Mouse (Mus musculus): ENCODE results near the gene Pdzk1ip1.
A peak's percentile ranks its signal among the peaks of the same experiment; 100 is the strongest.

The Pdzk1ip1 gene

DNA sequence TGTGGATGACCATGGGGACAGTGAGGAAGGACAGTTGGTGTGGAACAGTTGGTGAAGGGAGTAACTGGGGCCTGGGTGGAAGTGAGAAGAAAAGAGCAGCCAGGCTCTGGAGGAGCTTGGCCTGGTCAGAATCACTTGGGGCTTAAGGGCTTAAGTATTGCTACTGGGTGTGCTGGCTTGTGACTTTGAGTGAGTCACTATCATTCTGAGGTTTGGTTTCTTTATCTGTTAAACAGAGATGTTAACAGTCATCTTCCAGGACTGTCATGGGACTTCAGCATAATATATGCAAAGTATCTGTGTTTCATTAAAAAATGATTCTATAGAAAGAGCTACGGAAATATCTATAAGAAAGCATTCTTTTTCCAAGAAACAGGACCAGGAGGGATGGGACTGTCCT, 13.7 kb upstream of the Pdzk1ip1 start:
- DNase-seq (ENCODE audit: extremely low read depth, low read depth, low spot score), result no peak

DNA sequence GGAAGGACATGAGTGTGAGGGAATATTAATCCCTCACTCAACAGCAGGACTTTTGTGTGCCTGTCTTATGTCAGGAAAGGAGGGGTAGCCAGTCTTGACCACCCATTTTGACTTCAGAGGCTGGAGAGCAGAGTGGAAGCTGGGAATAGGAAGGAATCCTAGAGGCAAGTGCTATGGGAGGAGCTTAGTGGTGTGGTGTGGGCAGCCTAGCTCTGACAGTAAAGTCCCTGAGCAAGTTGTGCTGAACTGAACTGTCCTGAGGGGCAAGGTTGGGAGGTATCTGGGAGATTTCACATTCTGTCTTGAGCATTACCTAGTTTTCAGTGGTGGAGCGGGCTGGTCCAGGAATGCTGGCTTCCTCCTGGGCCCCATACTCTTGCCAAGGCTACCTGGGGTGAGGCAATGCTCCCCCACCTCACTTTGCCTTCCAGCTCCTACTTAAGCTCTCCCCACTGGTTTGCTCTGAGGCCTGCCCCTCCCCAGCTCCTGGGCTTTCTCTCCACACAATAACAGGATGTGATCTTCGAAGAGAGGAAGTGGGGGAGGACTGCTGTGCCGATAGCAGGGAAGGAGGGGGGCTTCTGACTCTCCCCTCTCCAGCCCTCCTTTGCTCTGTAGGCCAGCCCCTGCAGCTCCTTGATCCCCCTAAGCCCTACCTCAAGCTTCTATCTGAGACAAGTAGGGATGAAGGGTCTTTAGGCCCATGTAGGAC, 13.1 kb upstream of the Pdzk1ip1 start:
- no peak for DNase-seq (ENCODE audit: extremely low read depth, low read depth, low spot score)

DNA sequence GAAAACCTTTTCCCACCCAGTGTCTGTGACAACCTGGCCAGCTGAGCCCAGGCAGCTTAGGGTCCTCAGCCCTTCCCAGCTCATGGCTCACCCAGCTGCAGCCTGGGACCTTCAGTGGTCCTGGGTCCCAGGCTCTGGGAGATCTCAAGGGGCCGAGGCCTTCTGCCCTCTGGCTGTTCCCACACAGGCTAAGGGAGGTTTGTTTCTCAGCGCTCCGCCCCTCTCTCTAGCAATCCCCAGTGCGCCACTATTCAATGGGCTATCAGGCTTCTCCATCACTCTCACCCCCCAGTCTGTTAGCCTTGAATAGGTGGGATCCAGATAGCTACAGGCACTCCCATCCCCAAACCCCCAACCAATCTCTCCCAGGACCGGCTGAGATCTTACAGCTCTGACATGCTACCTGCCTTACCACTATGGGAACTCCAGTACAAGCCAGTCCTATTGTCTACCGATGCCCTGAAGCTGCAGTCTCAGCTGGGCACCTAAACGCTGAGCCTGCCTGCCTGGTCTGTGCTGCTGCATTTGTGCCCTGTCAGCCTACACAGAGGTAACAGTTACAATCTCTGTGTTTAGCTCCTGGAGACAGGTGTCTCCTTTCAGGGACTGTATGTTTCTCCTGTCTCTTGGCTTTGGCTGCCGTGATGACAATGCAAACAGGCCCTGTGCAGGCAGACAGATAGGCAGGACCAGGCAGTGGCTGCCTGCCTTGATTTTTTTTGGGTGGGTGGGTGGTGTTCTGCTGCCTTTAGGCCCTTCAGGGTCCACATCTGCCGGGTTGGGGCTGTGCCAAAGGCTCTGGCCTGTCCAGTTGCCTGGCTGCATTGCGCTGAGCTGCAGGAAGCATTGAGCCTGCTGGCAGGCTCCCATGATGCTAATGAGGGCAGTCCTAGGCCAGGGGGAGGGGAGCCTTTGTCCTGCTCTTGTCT, 9.4 kb upstream of the Pdzk1ip1 start:
- no peak for DNase-seq (ENCODE audit: extremely low read depth, low read depth, low spot score)

DNA sequence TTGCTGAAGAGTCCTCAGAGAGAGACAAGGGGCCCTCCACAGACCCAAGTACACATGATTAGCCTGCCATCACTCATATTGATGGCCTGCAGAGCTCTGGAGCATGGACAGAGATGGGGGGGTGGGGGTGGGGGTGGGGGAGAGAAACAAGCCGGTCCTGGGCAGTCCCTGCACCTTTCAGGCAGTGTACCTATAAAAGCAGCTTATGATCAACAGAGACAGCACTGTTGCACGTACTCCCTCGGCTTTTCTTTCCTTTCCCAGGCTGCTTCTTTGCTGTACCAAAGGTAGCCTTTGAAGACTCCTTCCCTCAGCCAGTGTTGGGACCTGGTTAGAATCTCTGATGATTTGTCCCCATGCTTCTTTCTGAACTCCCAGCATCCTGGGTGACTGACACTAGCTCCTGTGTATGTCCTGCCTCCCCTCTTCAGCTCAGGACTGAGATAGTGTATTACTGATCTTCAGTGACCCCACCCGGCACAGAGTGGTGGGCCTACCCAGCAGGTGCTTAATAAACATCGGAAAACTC, 8.6 kb upstream of the Pdzk1ip1 start:
- no peak for DNase-seq (ENCODE audit: extremely low read depth, low read depth, low spot score)

DNA sequence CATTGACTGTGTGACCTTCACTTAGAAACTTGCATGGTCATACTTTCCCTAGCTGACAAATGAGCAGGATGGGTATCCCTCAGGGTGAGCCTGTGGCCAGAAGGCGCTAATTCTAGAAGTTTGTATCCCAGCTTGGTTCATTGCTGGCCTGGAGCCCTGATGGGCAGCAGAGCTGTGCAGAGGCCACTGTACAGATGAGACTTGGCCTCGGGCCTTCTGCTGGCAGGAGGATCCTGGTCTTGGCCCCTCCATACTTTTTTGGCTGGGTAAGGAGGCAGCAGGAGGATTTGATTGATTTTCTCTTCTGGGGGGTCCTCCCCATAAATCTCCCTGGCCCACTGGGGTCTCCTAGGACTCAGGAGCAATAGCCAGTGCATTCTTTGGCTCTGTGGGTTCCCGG, 5.5 kb upstream of the Pdzk1ip1 start:
- DNase-seq (ENCODE audit: extremely low read depth, low read depth, low spot score), result no peak

DNA sequence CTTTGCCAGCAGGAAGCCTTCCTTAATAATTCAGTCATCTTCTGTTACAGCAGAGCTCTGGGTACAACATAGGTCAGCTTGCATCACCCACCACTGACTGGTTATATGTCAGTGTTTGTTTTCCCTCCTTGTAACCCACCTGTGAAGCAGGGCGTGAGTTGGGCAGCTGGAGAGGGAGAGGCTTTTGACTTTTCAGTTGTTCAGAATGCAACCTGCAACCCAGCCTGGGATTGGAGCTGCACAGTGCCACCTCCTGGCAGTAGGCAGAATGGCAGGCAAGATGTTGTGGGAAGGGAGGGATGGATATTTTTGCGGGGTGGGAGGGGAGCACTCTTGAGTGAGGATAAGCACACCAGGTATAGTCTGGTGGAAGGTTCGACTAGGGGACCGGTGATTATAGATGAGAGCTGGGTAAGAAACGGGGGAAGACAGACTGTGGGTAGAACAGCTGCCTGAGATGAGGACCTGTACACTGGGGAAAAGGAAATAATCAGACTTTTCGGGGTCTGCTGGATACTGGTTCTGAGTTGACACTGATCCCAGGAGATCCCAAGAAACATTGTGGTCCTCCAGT, 2.9 kb upstream of the Pdzk1ip1 start:
- no peak for DNase-seq (ENCODE audit: extremely low read depth, low read depth, low spot score)

DNA sequence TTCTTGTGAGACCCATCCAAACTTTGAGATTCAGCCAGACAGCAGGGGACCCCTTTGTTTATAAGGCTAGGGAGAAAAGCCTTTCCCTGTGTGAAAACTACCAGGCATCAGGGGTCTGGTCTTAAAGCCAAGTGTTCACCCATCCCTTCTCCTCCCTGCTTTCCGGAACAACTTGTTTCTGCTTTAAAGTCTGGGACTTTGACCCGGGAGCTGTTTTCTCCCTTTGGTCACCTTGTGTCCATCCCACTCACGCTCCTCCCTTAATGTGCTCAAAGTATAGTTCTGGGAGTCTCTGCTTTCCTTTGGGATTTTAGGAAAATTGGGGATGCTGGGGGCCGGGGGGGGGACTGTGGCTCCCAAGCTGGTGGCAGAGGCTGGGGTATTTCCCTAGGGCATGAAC, 2.3 kb upstream of the Pdzk1ip1 start:
- no peak for DNase-seq (ENCODE audit: extremely low read depth, low read depth, low spot score)

DNA sequence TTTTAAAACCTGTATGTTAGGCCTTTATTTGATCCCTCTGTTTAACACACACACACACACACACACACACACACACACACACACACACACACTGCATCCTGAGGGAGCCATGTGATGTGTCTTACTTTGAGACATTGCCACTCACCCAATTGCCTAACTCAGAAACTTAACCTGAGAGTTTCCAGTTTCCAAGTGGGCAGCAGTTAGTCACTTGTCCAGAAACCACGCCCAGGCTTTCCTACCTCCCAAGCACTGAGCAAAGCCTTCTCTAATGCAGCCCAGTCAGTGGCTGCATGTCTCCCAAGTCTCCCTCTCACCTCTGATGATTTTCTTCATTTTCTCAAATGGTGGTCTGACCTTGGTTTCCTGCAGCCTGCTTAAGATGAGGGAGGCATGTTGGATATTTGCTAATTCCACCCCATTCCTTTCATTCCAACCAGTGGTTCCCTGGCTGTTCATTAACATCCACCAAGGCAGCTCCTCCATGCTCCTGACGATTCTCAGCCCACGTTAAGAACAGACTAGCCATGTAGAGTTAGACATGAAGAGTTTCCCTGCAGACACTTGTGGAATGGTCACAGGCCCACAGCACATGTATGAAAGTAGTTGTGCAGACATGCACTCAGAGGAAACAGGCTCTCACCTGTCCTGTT, 1.6 kb upstream of the Pdzk1ip1 start:
- DNase-seq (ENCODE audit: extremely low read depth, low read depth, low spot score), result no peak

DNA sequence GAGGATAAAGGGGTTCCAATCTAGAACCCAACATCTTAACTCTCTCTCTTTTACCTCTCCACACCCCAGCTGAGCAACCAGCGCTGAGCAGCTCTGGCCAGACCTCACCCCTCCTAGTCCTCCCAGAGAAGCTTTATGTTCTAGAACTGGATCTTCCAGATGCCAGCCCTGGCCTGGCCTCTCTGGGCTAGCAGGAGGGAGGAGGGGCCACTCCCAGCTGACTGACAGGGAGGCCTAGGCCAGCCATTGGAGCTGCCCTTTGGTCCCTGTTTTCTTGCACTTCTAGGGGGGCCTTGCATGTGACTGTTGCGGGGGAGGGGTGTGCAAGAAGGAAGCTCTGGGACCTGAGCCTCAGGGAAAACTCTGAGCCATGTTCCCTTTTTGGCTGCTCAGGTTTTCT, 2.1 kb downstream of the Pdzk1ip1 start:
- DNase-seq (ENCODE audit: extremely low read depth, low read depth, low spot score), result no peak

DNA sequence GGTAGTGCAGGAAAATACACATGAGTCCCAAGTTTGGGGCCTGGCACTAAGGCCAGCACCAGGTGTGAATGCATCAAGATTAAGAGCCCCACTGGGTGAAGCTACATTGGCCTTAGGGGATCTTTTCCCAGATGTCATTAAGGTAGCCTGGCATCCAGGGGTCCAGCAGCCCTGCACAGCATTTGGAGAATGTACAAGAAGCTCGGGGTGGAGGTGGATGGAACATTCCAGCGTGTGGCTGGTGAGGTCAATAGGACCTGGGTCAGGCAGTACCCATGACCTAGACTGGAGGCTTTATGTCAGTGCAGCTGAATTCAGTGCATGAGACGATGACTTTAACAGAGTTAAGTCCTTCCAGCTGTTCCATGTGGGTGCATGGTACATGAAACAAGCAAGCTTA, 3.3 kb downstream of the Pdzk1ip1 start:
- no peak for DNase-seq (ENCODE audit: extremely low read depth, low read depth, low spot score)

DNA sequence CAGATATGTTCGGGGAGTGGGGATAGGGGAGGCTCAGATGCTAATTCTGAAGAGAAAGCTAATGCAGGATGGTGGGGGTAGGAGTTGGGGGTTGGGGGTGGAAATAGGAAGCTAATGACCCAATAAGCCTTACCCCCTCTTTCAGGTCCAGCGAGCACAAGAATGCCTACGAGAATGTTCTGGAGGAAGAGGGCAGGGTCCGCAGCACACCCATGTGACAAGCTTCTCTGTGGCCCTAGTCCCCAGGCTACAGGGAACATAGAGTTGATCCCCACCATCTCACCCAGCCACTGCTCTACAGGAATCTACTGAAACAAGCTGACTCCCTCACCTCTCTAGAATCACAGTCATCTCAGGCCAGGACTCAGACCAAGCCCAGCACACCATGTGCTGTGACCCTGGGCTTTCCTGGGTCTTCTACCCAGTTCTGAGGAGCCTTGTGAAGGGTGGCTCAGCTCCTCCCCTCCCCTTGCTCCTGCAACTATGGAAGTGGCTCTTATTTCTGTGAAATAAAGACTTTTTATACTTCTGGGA, 4.9 kb downstream of the Pdzk1ip1 start:
- no peak for DNase-seq (ENCODE audit: extremely low read depth, low read depth, low spot score)

DNA sequence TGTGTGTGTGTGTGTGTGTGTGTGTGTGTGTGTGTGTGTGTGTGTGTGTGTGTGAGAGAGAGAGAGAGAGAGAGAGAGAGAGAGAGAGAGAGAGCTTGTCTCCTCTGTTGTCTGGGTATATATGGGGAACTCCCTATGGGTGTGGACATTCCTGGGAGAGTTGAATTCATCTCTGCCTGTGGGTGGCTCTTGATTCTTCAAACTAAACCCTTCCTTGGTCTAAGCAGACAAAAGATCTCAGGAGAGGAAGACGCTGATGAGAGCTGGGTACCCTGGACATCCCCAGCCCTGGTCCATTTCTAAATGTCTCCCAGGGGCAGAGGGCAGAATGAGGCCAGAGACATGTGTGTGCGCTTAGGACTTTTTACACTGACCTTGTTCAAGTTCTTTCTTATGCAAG, 5.5 kb downstream of the Pdzk1ip1 start:
- DNase-seq (ENCODE audit: extremely low read depth, low read depth, low spot score), result no peak

DNA sequence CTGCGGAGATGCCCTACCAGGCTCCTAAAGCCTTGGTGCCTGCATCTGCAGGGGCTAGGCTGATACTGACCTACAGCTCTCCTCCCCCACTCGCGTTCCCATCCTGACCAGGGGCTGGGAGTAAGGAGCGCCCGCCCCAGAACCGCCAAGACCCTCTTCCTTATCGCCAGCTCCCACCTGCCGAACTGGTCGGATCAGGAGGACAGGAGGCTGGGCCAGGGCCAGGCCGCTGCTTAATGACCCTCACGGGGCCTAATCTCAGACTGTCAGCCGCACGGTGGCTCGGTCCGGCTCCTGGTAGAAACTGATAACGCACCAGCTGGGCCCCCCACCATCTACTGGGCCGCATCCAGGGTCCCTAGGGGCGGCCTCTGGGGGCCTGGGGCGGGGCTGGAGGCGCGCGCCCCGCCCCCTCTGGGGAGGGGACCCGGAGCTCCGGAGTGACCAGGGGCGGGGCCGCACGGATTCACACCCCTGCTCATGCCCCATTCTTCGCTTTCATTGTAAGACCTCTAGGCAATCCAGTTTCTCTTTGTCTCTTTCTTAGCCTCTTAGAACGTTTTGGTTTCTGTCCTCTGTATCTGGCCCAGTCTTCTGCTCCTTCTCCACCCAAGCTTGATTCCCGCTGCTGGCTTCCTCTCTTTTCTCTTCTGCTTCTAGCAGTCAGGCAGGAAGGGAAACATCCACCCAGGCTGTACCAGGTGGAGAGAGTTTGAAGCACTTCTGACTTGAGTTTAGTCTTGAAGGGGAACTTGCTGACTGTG, 7.3 kb downstream of the Pdzk1ip1 start:
- no peak for DNase-seq (ENCODE audit: extremely low read depth, low read depth, low spot score)

DNA sequence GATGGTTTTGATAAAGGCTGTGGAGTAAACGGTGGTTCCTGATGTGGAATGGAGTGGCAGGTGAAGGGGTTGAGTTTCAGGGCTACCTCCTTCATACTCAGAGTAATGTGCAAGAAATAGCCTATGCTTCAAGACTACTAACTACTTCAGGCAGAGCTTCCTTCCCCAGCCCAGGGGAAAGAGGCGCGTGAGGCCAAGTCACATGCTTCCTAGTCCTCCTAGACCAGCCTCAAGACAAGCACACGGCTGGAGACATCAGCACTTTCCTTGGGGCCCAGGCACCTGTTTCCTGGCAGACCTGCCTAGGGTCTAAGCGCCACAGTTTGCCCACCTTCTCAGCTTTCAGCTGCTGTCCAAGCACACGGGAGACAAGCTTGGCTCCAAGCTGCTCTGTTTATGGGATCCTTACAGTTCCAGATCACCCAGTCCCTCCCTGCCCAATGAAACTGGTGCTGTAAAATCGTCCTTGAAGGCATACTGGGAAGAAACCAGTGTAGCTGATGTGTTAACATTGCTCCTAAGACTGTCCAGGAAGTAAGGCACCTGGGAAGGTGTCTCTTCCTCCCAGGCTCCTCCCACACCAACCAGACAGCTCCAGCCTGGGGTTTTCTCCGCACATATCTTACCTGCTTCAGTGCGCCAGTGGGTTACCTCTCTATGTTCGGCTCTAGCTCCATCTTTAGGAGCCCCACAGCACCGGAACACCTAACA, 8.1 kb downstream of the Pdzk1ip1 start:
- DNase-seq (ENCODE audit: extremely low read depth, low read depth, low spot score), result no peak

DNA sequence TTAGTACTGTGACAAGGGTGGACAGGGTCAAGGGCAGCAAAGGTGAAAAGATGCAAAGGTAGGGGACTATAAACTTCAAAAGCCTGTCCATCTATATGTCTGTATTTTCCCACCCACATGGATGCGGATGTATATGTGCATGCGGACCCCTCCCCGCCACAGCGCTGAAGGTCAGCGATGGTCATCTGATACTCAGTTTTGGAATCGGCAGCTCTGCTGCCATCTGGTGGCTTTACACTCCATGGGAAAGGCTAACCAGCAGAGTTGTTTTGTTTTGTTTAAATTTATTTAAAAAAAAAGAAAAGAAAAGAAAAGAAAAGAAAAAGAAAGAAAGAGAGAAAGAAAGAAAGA, 8.6 kb downstream of the Pdzk1ip1 start:
- DNase-seq (ENCODE audit: extremely low read depth, low read depth, low spot score), result no peak

DNA sequence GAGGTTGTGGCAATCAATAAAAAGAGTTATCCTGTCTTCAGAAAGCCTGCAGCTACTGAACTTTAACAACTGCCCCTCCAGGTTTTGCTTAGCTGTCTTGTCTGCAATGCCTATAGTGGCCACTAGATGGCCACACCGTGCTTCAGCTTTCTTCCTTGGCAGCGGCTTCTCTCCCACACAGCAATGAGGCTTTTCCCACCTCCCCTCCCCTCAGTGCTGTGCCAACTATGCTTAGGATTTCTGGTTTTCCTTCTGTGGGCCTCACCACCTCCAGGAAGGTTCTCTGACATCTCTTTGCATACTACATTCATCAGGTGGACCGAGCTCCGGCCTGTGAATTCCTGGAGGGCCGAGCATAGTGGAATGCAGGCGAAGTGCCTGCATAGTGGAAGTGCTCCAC, 13.2 kb downstream of the Pdzk1ip1 start:
- no peak for DNase-seq (ENCODE audit: extremely low read depth, low read depth, low spot score)

DNA sequence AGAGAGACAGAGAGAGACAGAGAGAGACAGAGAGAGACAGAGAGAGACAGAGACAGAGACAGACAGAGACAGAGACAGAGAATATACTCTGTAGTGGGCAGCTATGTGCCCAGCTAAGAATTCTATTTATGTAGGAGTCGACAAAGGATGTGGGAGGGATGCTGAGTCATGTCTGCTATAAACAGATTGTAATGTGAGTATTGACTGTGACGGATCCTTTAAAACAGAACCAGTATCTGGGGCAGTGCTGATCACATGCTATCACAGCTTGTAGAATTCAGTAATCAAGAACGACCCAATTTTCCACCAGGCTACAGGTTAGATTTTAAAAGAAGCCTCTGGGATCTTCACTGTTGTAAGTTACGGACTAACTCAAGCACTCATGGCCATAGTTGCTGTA, 15.0 kb downstream of the Pdzk1ip1 start:
- DNase-seq (ENCODE audit: extremely low read depth, low read depth, low spot score), result no peak

DNA sequence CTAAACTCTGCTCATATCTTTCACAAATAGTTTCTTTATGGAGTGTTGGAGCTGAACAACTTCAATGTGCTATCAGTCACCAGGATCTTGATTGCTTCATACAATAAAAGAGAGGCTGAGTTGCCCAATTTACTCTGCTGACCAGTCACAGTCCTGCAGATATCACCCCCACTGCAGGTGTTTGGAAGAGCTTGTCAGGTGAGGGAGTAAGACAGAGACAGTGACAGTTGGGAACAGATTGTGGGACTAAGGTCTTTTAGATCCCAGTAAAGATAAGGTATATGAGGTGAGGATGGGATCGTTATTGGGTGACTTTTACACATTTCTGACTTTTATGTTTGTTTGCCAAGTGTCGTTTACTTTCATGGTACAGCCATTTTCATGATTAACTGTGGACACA, 22.7 kb downstream of the Pdzk1ip1 start:
- DNase-seq (ENCODE audit: extremely low read depth, low read depth, low spot score), result no peak

DNA sequence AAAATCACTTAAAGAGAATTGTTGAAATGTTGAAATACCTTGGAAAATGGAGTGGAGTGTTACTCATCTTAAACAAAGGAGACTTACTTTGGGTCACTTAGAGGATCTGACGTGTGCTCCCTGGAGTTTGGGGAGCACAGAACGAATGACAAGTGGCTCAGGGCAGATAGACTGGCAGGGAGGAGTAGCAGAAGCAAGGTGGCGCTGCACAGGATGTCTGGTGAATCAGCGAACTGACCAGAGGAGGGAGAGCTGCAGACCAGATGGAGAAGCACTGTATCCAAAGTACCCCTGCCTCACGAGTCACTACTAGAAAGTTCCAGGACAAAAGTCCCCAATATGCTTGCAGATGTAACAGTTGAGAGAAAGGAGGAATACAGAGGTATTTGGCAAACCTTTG, 24.8 kb downstream of the Pdzk1ip1 start:
- no peak for DNase-seq (ENCODE audit: extremely low read depth, low read depth, low spot score)

DNA sequence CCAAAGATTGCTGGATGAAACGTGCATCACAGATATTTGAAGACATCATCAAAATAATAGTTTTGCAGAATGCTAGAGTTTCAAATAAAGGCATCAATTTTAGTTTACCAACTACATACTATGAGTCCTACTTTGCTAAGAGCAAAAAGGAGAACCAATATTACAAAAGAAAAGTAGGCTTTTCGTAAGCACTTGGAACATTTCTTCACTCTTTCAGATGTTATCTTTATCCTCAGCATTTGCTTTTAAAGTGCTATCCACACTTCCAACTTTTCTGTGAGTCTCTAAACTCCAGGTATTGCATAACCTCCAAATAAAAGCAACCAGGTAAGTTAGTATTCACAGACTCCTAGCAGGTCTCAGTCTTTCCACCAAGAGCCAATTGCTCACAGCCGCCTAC, 31.1 kb downstream of the Pdzk1ip1 start:
- DNase-seq (ENCODE audit: extremely low read depth, low read depth, low spot score), result peak; percentile 74
